Mouse (Mus musculus): ENCODE measurements around the gene Slc1a1. TPM values are rescaled to one million over a fixed set of nuclear protein-coding genes. Genes with fewer than 3 reads are reported as not detected.

The Slc1a1 gene
- polyA plus RNA-seq, 1 experiment, result 41.5 TPM

DNA sequence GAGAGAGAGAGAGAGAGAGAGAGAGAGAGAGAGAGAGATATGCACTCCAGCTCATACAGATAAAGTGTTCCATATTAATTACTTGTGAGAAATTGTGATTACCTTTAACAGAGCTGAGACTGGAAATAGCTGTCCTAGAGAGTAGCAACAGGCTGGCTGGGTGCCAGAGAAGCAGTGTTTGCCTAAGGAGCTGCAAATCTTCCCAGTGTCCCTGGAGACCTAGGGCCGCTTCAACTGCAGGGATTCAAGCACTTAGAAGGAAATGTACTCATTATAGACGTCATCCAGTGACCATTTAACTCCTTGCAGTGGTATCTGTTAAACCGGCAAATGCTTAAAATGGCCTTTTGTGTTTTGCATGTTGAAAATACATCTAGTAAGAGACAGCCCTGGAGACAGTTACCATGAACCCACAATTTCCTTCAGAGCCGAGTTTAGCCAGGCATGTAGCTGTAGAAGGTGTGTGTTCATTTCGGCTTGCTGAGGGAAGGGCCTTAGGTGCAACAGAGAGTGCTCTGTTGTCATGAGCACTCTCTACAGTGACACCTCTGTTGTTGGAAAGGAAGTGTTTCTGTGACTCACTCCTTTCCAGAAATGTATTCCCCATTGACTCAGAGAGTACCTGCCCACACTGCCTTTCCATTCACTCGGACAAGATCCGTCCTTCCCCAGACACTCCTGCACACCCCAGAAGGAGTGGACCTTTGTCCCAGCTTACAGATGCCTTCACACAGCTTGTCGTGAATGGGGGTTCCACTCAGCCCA, 10.3 kb downstream of the Slc1a1 start:
- WGBS, result 43% methylated on average over 8 of the region's 8 CpGs
- DNase-seq (ENCODE audit: low read depth, low spot score), result no peak

DNA sequence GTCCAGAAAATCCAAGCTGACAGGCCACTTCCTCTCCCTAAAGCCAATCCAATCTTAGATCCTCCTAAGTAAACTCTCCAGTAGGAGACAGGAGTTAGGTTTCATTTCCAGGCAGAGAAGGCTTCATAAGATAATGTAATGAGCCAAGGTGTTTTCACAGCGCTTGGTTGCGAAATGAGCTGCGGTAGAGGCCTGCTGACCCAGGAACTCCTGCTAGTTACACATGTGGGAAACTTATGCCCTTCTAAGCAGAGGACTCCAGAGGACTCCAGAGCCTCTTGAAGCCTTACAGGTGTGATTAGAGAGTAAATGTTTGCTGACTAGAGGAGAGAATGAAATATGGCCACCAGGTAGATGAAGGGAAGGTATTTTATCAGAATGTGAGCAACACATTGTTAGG, 15.7 kb downstream of the Slc1a1 start:
- WGBS, result 69% methylated on average over 3 of the region's 3 CpGs
- no peak for DNase-seq (ENCODE audit: low read depth, low spot score)

DNA sequence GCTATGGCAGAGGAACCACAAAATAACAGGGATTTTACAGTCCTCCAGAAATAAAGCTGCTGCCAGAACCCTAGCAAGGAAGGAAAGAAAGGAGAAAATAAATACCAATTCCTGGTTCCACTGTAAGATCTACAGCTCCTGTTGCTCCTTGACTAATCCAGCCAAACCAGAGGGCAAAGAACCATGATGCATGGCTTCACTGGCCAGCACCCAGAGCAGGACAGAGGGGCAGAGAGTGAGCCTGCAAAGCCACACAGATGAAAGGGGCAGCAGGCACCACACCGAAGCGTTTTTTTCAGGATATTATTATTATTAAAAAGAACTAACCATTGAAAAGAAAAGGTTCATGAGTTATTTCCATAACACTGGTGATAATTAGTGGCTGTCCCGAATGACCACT, 17.2 kb downstream of the Slc1a1 start:
- 93% methylated on average over 3 of the region's 3 CpGs for WGBS

DNA sequence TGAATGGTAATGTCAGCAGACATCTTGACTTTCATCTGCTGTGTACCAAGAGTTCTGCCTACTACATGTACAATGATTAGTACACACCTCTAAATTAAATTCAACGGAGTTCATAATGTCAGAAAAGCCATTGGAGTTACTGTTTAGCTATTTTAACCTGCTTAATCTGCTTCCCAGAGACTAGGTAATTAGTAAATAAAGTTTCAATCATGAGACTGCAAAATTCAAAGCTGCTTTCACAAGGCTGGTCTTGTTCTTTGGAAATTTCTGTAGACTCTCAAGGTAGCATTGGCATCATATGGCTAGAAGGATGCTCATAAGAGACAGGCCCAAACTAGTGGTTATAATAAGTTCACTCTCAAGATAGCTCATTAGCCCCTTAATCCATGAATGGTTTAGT, 20.0 kb downstream of the Slc1a1 start:
- DNase-seq (ENCODE audit: low read depth, low spot score), result no peak
- 76% methylated on average over 1 of the region's 1 CpGs for WGBS

More for the DNA sequence above, 17.2 kb downstream of the Slc1a1 start:
- no peak for DNase-seq (ENCODE audit: low read depth, low spot score)

- 86% methylated on average over 2 of the region's 2 CpGs for WGBS
- no peak for DNase-seq (ENCODE audit: low read depth, low spot score)
Observed at GRCm38 (mm10) chr19:28860246-28860645, 25.4 kb downstream of the Slc1a1 start.

GRCm38 (mm10) chr19:28863626-28864025, 28.8 kb downstream of the Slc1a1 start:
- 64% methylated on average over 10 of the region's 10 CpGs for WGBS
- no peak for DNase-seq (ENCODE audit: low read depth, low spot score)

GRCm38 (mm10) chr19:28864981-28865380, 30.1 kb downstream of the Slc1a1 start:
- WGBS, result 79% methylated on average over 6 of the region's 6 CpGs

DNA sequence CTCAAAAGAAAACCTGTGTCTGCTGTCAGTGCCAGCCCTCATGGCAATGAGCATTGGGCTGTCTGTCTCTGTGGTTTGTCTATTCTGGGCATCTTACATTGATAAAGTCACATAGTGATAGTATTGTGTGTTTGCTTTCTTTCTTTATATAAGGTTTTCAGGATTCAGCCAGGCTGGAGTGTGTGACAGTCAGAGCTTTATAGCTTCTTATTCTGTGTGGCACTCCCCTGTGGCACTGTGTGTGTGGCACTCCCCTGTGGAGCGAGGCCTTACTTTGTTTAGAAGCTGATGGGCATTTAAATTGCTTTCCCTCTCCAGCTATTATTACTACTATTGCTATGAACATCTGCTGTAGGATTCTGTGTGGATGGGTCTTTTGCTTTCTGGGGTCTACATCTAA, 30.7 kb downstream of the Slc1a1 start:
- 83% methylated on average over 1 of the region's 1 CpGs for WGBS
- DNase-seq (ENCODE audit: low read depth, low spot score), result no peak

More at GRCm38 (mm10) chr19:28864981-28865380, 30.1 kb downstream of the Slc1a1 start:
- no peak for DNase-seq (ENCODE audit: low read depth, low spot score)

DNA sequence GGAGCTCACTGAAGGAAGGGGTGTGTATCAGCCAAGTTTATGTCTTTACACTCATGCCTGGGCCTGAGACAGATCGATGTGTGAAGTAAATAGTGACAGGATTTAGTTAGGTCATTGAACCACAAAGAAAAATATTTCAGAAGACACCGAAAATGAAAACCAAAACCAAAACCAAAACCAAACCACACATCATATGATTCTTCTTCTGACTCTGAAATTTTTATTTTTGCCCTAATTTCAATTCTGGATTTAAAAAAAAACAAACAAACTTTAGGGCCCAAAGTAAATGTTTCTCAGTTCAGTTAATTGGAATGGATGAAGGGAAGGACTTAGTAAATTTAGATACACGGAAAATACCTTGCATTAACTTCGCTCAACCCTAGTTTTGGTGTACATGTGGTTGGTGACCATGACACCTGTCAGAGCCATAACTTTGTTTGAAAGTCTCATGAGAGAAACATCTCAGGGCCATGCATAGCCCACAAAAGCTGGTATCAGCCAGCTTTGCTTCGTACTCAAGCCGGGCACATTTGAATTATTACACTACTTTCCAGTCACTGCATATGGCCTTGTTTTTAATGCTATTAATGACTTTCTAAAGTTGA, 34.5 kb downstream of the Slc1a1 start:
- 83% methylated on average over 6 of the region's 6 CpGs for whole genome bisulfite sequencing

DNA sequence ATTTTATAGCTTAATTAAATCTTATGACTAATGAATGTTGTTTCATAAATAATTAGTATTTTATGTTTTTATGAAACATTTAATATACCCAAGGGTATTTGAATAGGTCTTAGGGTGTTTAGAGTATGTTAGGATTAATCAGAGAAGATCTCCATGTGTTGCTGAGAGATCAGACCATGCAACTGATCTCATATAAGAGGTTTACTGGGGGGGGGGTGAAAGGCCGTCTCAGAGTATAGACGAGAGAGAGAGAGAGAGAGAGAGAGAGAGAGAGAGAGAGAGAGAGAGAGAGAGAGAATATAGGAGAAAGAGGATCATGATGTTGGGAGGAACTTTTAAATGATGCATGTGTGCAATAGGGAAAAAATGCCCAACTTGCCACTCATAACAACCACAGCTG, 35.5 kb downstream of the Slc1a1 start:
- 77% methylated on average over 2 of the region's 2 CpGs for WGBS

More for the DNA sequence above, 34.5 kb downstream of the Slc1a1 start:
- DNase-seq (ENCODE audit: low read depth, low spot score), result no peak

GRCm38 (mm10) chr19:28879476-28879875, 44.6 kb downstream of the Slc1a1 start:
- 92% methylated on average over 2 of the region's 2 CpGs for WGBS
- DNase-seq (ENCODE audit: low read depth, low spot score), result no peak

More for the DNA sequence above, 35.5 kb downstream of the Slc1a1 start:
- no peak for DNase-seq (ENCODE audit: low read depth, low spot score)

GRCm38 (mm10) chr19:28883126-28883525, 48.3 kb downstream of the Slc1a1 start:
- peak; percentile 18 for DNase-seq (ENCODE audit: low read depth, low spot score)
- 62% methylated on average over 1 of the region's 1 CpGs for WGBS

- WGBS, result 15% methylated on average over 1 of the region's 1 CpGs
- DNase-seq (ENCODE audit: low read depth, low spot score), result no peak
Observed at GRCm38 (mm10) chr19:28888496-28888895, 53.6 kb downstream of the Slc1a1 start.

DNA sequence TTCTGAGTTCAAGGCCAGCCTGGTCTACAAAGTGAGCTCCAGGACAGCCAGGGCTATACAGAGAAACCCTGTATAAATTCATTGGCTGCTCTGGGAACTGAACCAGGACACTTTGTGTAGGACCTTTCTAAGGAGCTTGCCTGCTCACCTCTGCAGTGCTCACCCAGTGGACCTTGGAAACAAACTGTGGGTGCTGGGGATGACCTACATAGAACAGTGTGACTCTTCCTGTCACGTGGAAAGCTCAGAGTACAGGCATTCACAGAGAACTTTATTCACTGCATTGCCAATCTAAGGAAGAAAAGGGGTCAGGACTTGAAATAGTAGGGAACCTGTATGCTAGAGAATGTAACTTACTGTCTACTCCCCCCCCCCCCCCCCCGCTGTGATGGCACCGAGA, 54.4 kb downstream of the Slc1a1 start:
- WGBS, result 77% methylated on average over 3 of the region's 3 CpGs
- no peak for DNase-seq (ENCODE audit: low read depth, low spot score)

DNA sequence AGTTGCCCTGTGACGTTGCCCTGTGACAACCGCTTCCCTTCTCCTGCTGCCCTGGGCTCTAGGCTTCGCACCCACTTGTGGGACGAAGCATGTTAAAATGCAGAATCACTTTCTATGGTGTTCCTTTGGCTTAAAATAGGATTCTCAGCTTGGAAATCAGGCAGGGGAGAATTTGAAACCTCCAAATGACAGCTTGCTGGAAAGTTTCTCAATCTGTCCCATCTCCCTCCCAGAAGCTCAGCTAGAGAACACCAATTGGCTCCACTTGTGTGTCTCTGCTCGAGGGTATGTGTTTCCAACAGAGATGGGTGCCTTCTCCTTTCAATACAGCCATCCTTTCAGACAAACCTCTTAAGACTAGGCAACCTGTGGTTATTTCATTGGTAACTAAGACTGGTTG, 56.4 kb downstream of the Slc1a1 start:
- 81% methylated on average over 5 of the region's 5 CpGs for whole genome bisulfite sequencing
- no peak for DNase-seq (ENCODE audit: low read depth, low spot score)

DNA sequence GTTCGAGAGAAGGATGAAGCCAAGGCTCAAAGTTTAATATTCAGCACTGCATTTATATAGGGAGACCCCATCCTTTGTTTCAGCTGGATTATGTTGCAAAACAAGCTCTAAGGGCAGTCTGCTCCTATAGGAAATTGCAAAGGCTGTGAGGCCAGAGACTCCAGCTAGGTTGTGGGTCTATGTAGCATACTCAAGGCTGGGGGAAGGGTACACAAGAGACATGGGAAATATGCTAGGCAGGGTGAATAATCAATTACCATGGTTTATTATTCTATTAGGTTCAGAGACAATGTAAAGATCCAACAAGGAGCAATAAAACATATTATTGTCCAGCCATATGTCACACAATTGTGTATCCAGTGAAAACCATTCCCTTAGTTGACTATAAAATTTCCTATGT, 57.0 kb downstream of the Slc1a1 start:
- 98% methylated on average over 1 of the region's 1 CpGs for WGBS
- DNase-seq (ENCODE audit: low read depth, low spot score), result no peak

DNA sequence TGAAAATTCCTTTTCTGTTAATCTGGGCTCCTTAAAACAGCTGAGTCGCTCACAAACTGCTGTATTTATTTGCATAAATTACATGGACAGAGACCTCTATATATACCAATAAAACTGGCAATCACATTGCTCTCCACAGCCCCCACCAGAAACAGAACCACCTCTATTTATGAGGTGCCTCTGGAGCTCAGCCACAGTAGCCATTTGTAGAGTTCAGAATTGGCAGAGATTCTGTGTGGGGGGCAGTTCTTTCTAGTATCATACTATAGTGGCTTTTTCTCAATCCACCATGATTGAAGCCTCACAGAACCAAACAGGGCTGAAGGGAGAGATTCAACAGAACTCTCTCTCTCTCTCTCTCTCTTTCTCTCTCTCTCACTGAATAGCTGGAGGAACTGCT, 61.8 kb downstream of the Slc1a1 start:
- DNase-seq (ENCODE audit: low read depth, low spot score), result no peak
- WGBS, result 75% methylated on average over 1 of the region's 1 CpGs

DNA sequence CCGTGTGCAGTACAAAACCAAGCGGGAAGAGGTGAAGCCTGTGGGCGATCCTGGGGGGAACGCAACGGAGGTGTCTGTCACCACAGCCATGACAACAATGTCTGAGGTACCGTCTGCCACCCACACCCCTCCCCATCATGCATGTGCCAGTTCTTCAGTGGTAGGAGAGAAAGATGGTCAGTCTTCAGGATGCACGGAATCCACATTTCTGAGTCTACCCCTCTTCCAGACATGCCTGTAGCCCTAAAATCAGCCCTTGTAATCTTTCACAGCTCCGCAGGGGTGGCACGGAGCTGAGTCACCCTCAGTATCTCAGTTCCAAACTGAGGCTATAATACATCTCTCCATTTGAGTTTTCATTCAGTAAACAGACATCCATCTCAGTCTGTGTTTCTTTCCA, 62.6 kb downstream of the Slc1a1 start:
- WGBS, result 87% methylated on average over 9 of the region's 9 CpGs
- DNase-seq (ENCODE audit: low read depth, low spot score), result no peak

- 91% methylated on average over 2 of the region's 2 CpGs for WGBS
- no peak for DNase-seq (ENCODE audit: low read depth, low spot score)
Observed at GRCm38 (mm10) chr19:28900771-28901170, 65.9 kb downstream of the Slc1a1 start.

GRCm38 (mm10) chr19:28902111-28902510, 67.3 kb downstream of the Slc1a1 start:
- no peak for DNase-seq (ENCODE audit: low read depth, low spot score)
- WGBS, result 91% methylated on average over 2 of the region's 2 CpGs

GRCm38 (mm10) chr19:28902806-28903205, 68.0 kb downstream of the Slc1a1 start:
- DNase-seq (ENCODE audit: low read depth, low spot score), result no peak
- WGBS, result 92% methylated on average over 4 of the region's 4 CpGs
